Mouse (Mus musculus) CD4-positive, CD25-positive, alpha-beta regulatory T cell, adult 2 months (primary cell): ENCODE results near the gene Wars2.
A peak's percentile ranks its signal among the peaks of the same experiment; 100 is the strongest.

Source experiments
- DNase-seq: peaks from one replicate; pipeline ENCODE4 v3.0.0-alpha.2; 2012; ENCODE audit warnings: low read depth, low spot score

Gene Wars2

GRCm38 (mm10) chr3:99264695-99265094 is 123.8 kb downstream of the Wars2 start:
- DNase-seq, result no peak

- DNase-seq, result no peak
Observed at GRCm38 (mm10) chr3:99266752-99267303, 126.0 kb downstream of the Wars2 start.

GRCm38 (mm10) chr3:99277973-99278580 is 137.2 kb downstream of the Wars2 start:
- no peak for DNase-seq

- DNase-seq, result no peak
Observed at GRCm38 (mm10) chr3:99279718-99280117, 138.8 kb downstream of the Wars2 start.

GRCm38 (mm10) chr3:99281453-99281852 is 140.6 kb downstream of the Wars2 start:
- DNase-seq, result no peak

GRCm38 (mm10) chr3:99288302-99288701 is 147.4 kb downstream of the Wars2 start:
- DNase-seq, result peak; percentile 11
